Mouse (Mus musculus) heart, embryonic 16.5 days (tissue): ENCODE results near the gene Gm20662. TPM values are rescaled to one million over a fixed set of nuclear protein-coding genes. Genes with fewer than 3 reads are reported as not detected.

ENCODE experiments used
- ATAC-seq: fragments of 200-750 bp; cut with Nextera tagmentation; replicated peaks from 2 replicates; pipeline ENCODE4 v1.8.0; 2017; ENCODE audit warnings: moderate number of reproducible peaks; ENCODE audit not compliant: insufficient read depth, low FRiP score; ENCODE audit errors: extremely low read depth
- H3K27ac ChIP-seq: fragments of 300-500 bp; sonication (generic); 2 replicates; pipeline ENCODE4 v1.5.1; 2014; ENCODE audit warnings: mild to moderate bottlenecking, low read length, control low read depth, moderate library complexity
- H3K27me3 ChIP-seq: fragments of 300-500 bp; sonication (generic); 2 replicates; pipeline ENCODE4 v1.6.1; 2014; ENCODE audit warnings: low read length, mixed read lengths; ENCODE audit not compliant: control insufficient read depth, insufficient read depth
- H3K36me3 ChIP-seq: fragments of 300-500 bp; sonication (generic); 2 replicates; pipeline ENCODE4 v1.6.1; 2014; ENCODE audit not compliant: control insufficient read depth, insufficient read depth
- H3K4me1 ChIP-seq: fragments of 300-500 bp; sonication (generic); 2 replicates; pipeline ENCODE4 v1.6.1; 2014; ENCODE audit warnings: low read length, mixed read lengths; ENCODE audit not compliant: control insufficient read depth, insufficient read depth
- H3K4me2 ChIP-seq: fragments of 300-500 bp; sonication (generic); 2 replicates; pipeline ENCODE4 v1.6.1; 2014; ENCODE audit warnings: low read depth, mild to moderate bottlenecking, control low read depth, low read length
- H3K4me3 ChIP-seq: fragments of 300-500 bp; sonication (generic); 2 replicates; pipeline ENCODE4 v1.5.1; 2014; ENCODE audit warnings: mild to moderate bottlenecking, control low read depth, low read length
- H3K9ac ChIP-seq: fragments of 300-500 bp; sonication (generic); 2 replicates; pipeline ENCODE4 v1.6.1; 2014; ENCODE audit warnings: low read length, control low read depth
- H3K9me3 ChIP-seq: fragments of 300-500 bp; sonication (generic); replicated peaks from 2 replicates; pipeline ENCODE4 v1.6.1; 2016; ENCODE audit warnings: low read length; ENCODE audit not compliant: control insufficient read depth
- WGBS: fragments of 180-500 bp; shearing (Covaris S2); extraction: QIAGEN DNeasy Blood & Tissue Kit; methylation state at CpG from one replicate; pipeline ENCODE4 v1.1.7; 2014; 5-methylcytosine and 5-hydroxymethylcytosine counted together
- polyA plus RNA-seq: library from polyadenylated mRNA; unstranded; fragments of >200 nt; fragmentation: Nextera tagmentation; extraction: Ambion mirVana; gene quantifications from 2 replicates; pipeline ENCODE4 v1.2.1, GENCODE M21; 2015

The Gm20662 gene
- polyA plus RNA-seq, 1 experiment from 2014 or later: 0.76 TPM

DNA sequence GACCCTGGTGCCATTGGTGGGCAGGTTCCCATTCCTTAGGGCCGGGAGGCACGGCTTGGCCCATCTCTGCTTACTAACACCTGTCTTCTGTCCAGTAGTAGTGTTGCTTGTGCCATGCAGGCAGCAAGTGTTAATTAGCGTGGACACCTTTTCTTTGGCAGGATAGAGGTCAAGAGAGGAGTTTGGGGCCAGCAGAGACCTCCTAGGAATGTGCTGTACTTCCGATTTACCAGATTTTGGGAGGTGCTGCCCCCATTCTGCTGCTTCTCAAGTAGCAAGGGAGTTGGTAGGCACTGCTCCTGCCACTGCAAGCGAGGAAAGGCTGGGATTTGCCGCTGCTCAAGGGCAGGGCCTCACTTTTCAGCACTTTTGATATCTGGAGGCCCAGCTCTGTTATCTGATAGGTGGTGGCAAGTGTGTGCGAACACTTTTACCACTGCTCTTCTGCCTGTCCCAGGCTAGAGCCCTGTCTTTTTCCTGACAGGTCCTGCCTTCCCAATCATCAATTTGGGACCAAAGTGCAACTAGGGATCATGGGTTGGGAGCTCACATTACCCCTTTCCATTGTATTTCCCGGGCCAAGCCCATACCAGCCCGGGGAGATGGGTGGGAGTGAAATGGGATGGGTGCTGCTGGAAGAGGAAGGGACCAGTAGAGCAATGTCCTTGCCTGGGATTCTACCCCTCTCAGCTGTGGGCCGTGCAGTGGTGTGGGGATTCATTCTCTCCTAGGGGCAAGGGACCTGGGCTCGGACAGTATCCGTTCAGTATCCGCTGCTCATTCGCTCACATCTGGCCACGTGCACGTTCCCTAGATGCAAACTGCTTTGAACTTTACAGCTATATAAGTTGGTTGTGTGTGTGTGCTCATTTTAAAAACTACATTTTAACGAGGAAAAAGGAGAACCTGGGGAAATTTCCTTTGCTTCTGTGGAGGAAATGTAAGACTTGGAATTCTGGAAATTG, 51.7 kb downstream of the Gm20662 start:
- ATAC-seq: no peak

DNA sequence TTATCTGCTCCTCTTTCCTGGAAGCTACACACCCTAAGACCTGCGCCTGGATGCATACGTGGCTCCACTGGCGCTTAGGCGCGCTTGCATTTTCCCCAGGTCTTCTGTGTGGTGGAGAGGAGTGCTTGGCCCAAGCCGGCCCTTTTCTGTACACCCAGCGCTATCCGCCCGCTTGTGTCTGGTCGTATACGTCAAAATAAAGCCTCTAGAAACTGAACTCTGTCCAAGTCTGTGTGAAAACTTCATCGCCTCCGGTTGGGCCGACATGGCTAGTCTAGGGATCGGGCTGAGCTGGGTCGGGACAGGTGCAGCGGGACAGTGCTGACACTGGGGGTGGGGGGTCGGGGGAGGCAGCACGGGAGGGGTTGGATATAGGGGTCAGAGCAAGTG, 52.4 kb downstream of the Gm20662 start:
- peaks cover 29% of the 10 kb centered on the region for H3K4me1 ChIP-seq
- under 1% methylated on average over 19 of the region's 19 CpGs for WGBS
- peaks cover 29% of the 10 kb centered on the region for H3K36me3 ChIP-seq
- H3K4me2 ChIP-seq: peak overlapping the region; percentile 82
- peak overlapping the region; percentile 63 for H3K9ac ChIP-seq
- ATAC-seq: peak; percentile 1; the same call in 1 of the 2 replicates
- H3K9me3 ChIP-seq: no peaks in the 10 kb centered on the region
- no peaks in the 10 kb centered on the region for H3K27me3 ChIP-seq
- H3K27ac ChIP-seq: peak overlapping the region; percentile 65
- H3K4me3 ChIP-seq: peak overlapping the region; percentile 64

More for the DNA sequence above, 51.7 kb downstream of the Gm20662 start:
- Histone ChIP-seq H3K4me2 (peak overlapping the region; percentile 82), H3K27ac (peak overlapping the region; percentile 65), H3K9me3 (no peaks in the 10 kb centered on the region), H3K4me1 (peaks cover 22% of the 10 kb centered on the region), H3K9ac (peak overlapping the region; percentile 63), H3K36me3 (peaks cover 33% of the 10 kb centered on the region), H3K4me3 (peak overlapping the region; percentile 64), H3K27me3 (no peaks in the 10 kb centered on the region)
- WGBS: 35% methylated on average over 17 of the region's 17 CpGs

DNA sequence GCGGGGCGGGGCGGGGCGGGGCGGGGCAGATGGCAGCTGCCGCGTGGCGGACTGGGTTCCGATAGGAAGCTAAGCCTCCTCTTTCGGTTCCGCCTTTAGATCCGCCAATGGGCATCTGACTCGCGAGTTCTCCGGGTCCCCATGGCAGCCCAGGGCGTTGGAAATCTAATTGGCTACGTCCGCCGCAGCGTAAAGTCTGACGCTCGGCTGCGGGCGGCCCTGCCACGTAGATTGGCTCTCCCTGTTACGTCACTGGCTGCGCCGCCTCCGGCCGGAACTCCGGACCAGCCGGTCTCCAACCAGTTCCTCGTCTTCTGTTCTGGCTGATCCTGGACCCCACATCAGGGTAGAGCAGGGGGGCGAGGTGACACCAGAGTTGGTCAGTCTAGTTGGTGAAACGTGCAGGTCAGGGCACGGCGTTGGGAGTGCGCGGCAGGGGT, 52.9 kb downstream of the Gm20662 start, which contains the start of gene Gmppb:
Gene Gmppb (plus strand): TSS at position 227 of the 440 bp plus-strand sequence.
- no peaks in the 10 kb centered on the region for H3K9me3 ChIP-seq
- peak within 1 kb of the TSS; percentile 64 for H3K4me3 ChIP-seq
- H3K4me2 ChIP-seq: peak within 1 kb of the TSS; percentile 82
- H3K27ac ChIP-seq: peak within 1 kb of the TSS; percentile 65
- 0% methylated on average over 39 of the region's 39 CpGs for WGBS
- ATAC-seq: peak; percentile 93
- H3K27me3 ChIP-seq: no peaks in the 10 kb centered on the region
- H3K9ac ChIP-seq: peak within 1 kb of the TSS; percentile 84
- peaks cover 27% of the 10 kb centered on the region for H3K36me3 ChIP-seq
- peaks cover 30% of the 10 kb centered on the region for H3K4me1 ChIP-seq

DNA sequence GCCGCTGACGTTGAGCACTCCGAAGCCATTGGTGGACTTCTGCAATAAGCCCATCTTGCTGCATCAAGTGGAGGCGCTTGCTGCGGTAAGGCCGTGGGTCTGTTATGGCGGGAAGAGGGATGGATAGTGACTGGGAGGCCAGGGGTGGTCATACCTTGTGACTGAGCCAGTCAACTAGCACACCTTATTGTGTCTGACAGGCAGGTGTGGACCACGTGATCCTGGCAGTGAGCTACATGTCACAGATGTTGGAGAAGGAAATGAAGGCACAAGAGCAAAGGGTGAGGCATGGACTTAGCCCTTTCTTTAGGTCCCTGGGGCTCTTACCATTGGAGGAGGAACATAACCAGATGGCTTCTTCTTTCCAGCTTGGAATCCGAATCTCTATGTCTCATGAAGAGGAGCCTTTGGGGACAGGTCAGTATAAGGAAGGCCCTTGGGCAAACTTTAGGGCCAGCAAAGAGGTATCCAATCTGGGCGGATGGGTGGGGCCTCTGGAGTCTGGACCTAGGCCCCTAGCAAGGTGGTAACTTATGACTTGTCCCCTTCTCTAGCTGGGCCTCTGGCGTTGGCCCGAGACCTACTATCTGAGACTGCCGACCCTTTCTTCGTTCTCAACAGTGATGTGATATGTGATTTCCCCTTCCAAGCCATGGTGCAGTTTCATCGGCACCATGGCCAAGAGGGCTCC, 53.6 kb downstream of the Gm20662 start:
- Histone ChIP-seq H3K9me3 (no peaks in the 10 kb centered on the region), H3K27me3 (no peaks in the 10 kb centered on the region), H3K4me3 (peak overlapping the region; percentile 64), H3K4me2 (peak overlapping the region; percentile 76), H3K27ac (peak overlapping the region; percentile 50), H3K9ac (peak overlapping the region; percentile 84), H3K36me3 (peaks cover 27% of the 10 kb centered on the region), H3K4me1 (peaks cover 30% of the 10 kb centered on the region)
- WGBS: 37% methylated on average over 15 of the region's 15 CpGs
- ATAC-seq: no peak

DNA sequence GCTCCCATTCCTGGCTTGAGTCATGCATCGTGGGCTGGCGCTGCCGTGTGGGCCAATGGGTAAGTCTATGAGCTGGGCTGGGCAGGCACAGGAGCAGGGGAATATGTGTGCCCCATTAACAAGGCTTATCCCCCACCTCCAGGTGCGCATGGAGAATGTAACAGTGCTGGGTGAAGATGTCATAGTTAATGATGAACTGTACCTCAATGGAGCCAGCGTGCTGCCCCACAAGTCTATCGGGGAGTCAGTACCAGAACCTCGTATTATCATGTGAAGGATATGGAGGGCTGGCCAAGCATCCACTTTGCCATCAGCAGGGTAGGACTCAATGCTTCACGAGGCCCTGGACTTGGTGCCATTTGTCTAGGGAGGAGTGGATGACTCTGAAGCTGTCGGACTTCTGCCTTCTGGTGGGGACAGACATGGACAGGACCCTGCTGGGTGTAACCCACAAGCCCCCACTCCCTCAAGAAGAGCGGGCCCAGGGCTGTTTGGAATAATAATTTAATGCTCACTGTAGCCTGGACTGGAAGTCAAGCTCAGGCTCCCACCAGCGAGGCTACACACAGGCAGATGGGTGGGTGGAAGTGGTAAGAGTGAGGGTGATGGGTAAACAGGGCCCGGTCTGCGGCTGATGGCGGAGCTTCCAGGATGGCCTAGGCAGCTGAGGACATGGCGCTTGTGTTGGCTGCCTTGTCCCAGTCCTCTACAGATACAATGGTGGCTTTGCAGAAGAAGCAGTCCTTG, 55.2 kb downstream of the Gm20662 start:
- Histone ChIP-seq H3K4me2 (no peak overlapping the region), H3K4me3 (no peak overlapping the region), H3K9ac (no peak overlapping the region), H3K4me1 (peaks cover 30% of the 10 kb centered on the region), H3K27me3 (no peaks in the 10 kb centered on the region), H3K27ac (no peak overlapping the region), H3K9me3 (no peaks in the 10 kb centered on the region), H3K36me3 (peaks cover 18% of the 10 kb centered on the region)
- no peak for ATAC-seq
- WGBS: 87% methylated on average over 15 of the region's 15 CpGs

DNA sequence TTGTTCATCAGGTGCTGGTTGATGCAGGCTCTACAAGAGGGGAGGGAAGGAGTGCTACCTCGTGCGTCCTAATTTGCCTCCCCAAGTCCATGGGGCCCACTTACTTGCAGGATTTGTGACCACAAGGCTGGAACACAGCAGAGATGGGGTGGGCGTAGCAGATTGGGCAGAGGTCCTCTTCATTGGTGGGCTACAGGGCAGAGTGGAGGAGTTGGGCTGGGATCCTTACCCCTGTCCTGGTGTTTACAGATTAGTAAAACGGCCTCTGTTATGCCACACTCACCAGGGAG, 55.7 kb downstream of the Gm20662 start:
- WGBS: 82% methylated on average over 4 of the region's 4 CpGs
- H3K9me3 ChIP-seq: no peaks in the 10 kb centered on the region
- peaks cover 30% of the 10 kb centered on the region for H3K4me1 ChIP-seq
- H3K4me2 ChIP-seq: no peak overlapping the region
- no peak overlapping the region for H3K27ac ChIP-seq
- ATAC-seq: no peak
- no peaks in the 10 kb centered on the region for H3K27me3 ChIP-seq
- H3K36me3 ChIP-seq: peaks cover 17% of the 10 kb centered on the region
- H3K9ac ChIP-seq: no peak overlapping the region
- no peak overlapping the region for H3K4me3 ChIP-seq

DNA sequence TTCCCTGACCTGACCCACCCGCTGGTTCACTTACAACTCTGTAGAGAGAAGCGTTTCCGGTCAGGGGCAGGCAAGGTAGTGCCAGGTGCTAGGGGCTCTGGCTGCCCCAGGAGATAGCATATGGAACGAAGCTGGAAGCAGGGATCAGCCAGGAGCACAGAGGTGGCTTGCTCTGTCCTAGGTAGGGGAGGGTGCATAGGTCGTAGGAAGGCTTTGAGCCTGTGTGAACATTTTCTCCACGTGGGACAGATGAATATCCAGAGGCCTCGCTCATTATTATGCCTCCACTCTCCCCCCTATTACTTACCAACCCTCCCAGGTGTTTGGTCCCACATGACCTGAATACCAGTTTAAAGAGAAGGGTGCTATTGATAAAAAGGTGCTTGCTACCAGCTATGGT, 56.3 kb downstream of the Gm20662 start:
- no peaks in the 10 kb centered on the region for H3K27me3 ChIP-seq
- no peaks in the 10 kb centered on the region for H3K9me3 ChIP-seq
- no peak for ATAC-seq
- peaks cover 17% of the 10 kb centered on the region for H3K36me3 ChIP-seq
- H3K9ac ChIP-seq: peak overlapping the region; percentile 44; the same call in 1 of the 2 replicates
- H3K4me3 ChIP-seq: no peak overlapping the region
- peak overlapping the region; percentile 58 for H3K27ac ChIP-seq
- 72% methylated on average over 7 of the region's 7 CpGs for WGBS
- H3K4me1 ChIP-seq: peaks cover 30% of the 10 kb centered on the region
- H3K4me2 ChIP-seq: no peak overlapping the region

DNA sequence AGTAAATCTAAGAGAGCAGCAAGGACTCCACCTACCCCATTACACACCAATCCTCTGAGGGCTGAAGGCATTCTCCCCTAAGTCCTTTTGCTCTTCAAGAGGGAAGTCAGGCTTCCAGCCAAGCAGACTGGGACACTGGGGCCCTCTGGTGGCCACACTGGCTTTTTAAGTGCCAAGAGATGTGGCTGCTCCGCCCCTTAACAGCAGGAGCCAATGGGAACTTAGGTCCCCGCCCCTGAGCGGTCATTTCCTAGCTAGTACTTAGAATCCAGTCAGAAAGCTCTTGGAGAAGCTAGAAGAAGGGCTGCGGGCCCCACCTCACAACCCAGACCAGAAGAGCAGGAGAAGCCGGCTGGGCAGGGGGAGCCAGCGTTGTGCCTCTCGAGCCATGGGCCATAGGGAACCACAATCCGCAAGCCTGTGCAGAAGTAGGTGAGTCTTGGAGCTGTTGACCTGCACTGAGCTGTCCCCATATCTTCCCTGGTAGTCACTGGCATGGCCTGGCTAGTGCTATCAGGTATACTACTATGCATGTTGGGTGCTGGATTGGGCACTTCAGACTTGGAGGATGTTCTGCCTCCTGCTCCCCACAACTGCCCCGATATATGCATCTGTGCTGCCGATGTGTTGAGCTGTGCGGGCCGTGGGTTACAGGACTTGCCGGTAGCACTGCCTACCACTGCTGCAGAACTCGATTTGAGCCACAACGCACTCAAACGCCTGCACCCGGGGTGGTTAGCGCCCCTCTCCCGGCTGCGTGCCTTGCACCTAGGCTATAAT, 56.9 kb downstream of the Gm20662 start, which contains the start of gene Amigo3:
Gene Amigo3 (plus strand): TSS at position 275 of the 780 bp plus-strand sequence.
- Histone ChIP-seq H3K4me3 (peak within 1 kb of the TSS; percentile 34), H3K9ac (peak within 1 kb of the TSS; percentile 44), H3K4me1 (peaks cover 24% of the 10 kb centered on the region), H3K9me3 (no peaks in the 10 kb centered on the region), H3K4me2 (peak within 1 kb of the TSS; percentile 59), H3K27ac (peak within 1 kb of the TSS; percentile 58), H3K27me3 (no peaks in the 10 kb centered on the region), H3K36me3 (peaks cover 21% of the 10 kb centered on the region)
- ATAC-seq: peak; percentile 61
- WGBS: 51% methylated on average over 20 of the region's 20 CpGs
